In the genomic region with DNA sequence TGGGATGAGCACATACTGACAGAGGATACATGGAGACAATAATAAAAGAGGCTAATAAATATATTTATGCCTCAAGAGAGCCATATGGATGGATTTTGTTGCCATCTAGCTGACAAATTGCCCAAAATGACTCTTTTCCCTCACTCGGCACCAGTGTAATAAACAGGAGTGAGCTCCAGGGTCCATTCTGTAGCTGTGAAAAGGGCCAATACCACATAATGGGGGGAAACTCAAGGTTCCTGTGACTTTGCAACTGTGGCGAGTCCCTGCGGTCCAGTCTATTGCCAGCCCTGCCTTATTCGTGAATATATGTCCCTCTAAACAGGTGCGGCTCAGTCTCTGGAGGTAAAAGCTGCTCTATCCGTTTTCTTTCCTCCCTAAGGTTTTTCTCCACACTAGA, we compare ENCODE assay signal across 22 mouse cellular contexts.
DNase-seq lines count a peak whose midpoint lies in the region; ATAC-seq and TF ChIP-seq lines count a peak whose summit lies in the region.
"Had no signal": no experiment of that assay in that cellular context is flagged by ENCODE, and none has a peak within 500 bp of the region (broad histone marks: within the 10 kb centered on the region; RNA-seq: fewer than 3 reads in every experiment).

No protein-coding gene starts in this region.

- 83% methylated on average over 6 of the region's 6 CpGs for WGBS in forebrain, embryonic 15.5 days
- 80% methylated on average over 6 of the region's 6 CpGs for WGBS in forebrain, embryonic 16.5 days
- WGBS in neural tube, embryonic 15.5 days = 44% methylated on average over 6 of the region's 6 CpGs
- 84% methylated on average over 6 of the region's 6 CpGs for WGBS in midbrain, embryonic 14.5 days

- no peak for TF ChIP-seq CTCF in CH12.LX (conservative IDR thresholded peaks at IDR 0.05 in 1 of 2, IDR thresholded peaks at IDR 0.05 in 1 of 2; ENCODE audit: low read depth in 2 of 2, low read length in 2 of 2)

- no peak for ATAC-seq in forebrain, embryonic 15.5 days (replicated peaks)
- ATAC-seq in forebrain, embryonic 16.5 days = no peak
- peak; percentile 72 for ATAC-seq in neural tube, embryonic 15.5 days (ENCODE audit: low FRiP score)
- no peak for ATAC-seq in midbrain, embryonic 14.5 days (ENCODE audit: low FRiP score, low TSS enrichment)
- ATAC-seq: activated CD4-positive, CD25-positive, alpha-beta regulatory T cell, adult 4 months; CD4-positive, CD25-positive, alpha-beta regulatory T cell, adult 4 months; forebrain, embryonic 14.5 days had no signal

- DNase-seq in CH12.LX (ENCODE audit: extremely low read depth) = no peak
- no peak for DNase-seq in midbrain, embryonic 14.5 days
- DNase-seq: adrenal gland, adult 8-10 months; adrenal gland, postnatal 14 days; adrenal gland, postnatal 36 days; B cell, adult 2 months; cerebellum, adult 11-12 months; cerebellum, adult 2 months; cerebellum, adult 9-10 months; cerebellum, postnatal 10 days; cerebellum, postnatal 25 days had no signal

- no peak for TF ChIP-seq EP300 in CH12.LX (IDR thresholded peaks at IDR 0.05; ENCODE audit: low read length)

- dilution Hi-C loops in CH12.LX (cut with MboI; ENCODE audit: extremely low pct_ligation_motif_present, extremely low pct_unique_long_range_greater_than_20kb, low sequenced_read_pairs) = no loop called here

- H3K4me1 ChIP-seq in forebrain, embryonic 15.5 days = peaks cover 17% of the 10 kb centered on the region; the same call in 1 of the 2 replicates
- H3K4me1 ChIP-seq in forebrain, embryonic 16.5 days (replicated peaks; ENCODE audit: control insufficient read depth, insufficient read depth, low read length) = peaks cover 10% of the 10 kb centered on the region
- H3K4me1 ChIP-seq in CH12.LX (ENCODE audit: control insufficient read depth in 1 of 2, insufficient read depth in 2 of 2) = peaks cover 2 to 7% of the 10 kb centered on the region in 2 experiments; a peak in 1 of 4 replicates
- H3K4me1 ChIP-seq in neural tube, embryonic 15.5 days = peaks cover 16% of the 10 kb centered on the region; the same call in 1 of the 2 replicates
- H3K4me1 ChIP-seq in midbrain, embryonic 14.5 days (ENCODE audit: control insufficient read depth, insufficient read depth, low read length) = no peaks in the 10 kb centered on the region
- H3K4me1 ChIP-seq: forebrain, embryonic 10.5 days; forebrain, embryonic 12.5 days had no signal

- in situ Hi-C loops in CH12.LX (cut with MboI; ENCODE audit: low pct_ligation_motif_present, low pct_unique_long_range_greater_than_20kb, low sequenced_read_pairs) = no loop called here

- H3K27me3 ChIP-seq in forebrain, embryonic 15.5 days = no peaks in the 10 kb centered on the region
- no peaks in the 10 kb centered on the region for H3K27me3 ChIP-seq in forebrain, embryonic 16.5 days (replicated peaks; ENCODE audit: control insufficient read depth, insufficient read depth, low read length)
- H3K27me3 ChIP-seq in CH12.LX (replicated peaks) = no peaks in the 10 kb centered on the region
- H3K27me3 ChIP-seq in neural tube, embryonic 15.5 days (replicated peaks) = no peaks in the 10 kb centered on the region
- no peaks in the 10 kb centered on the region for H3K27me3 ChIP-seq in midbrain, embryonic 14.5 days (ENCODE audit: control insufficient read depth, insufficient read depth, low read length)
- H3K27me3 ChIP-seq: embryonic facial prominence, embryonic 13.5 days; embryonic facial prominence, embryonic 15.5 days; forebrain, embryonic 12.5 days had no signal

- no peak overlapping the region for H3K4me3 ChIP-seq in forebrain, embryonic 15.5 days
- no peak overlapping the region for H3K4me3 ChIP-seq in forebrain, embryonic 16.5 days (replicated peaks; ENCODE audit: low read length)
- no peak overlapping the region for H3K4me3 ChIP-seq in CH12.LX (replicated peaks in 1 of 3; ENCODE audit: low read depth in 2 of 3, low read length in 2 of 3, poor library complexity in 1 of 3)
- H3K4me3 ChIP-seq in neural tube, embryonic 15.5 days (replicated peaks) = no peak overlapping the region
- no peak overlapping the region for H3K4me3 ChIP-seq in midbrain, embryonic 14.5 days (replicated peaks; ENCODE audit: low read depth, low read length)
- H3K4me3 ChIP-seq: embryonic facial prominence, embryonic 13.5 days; embryonic facial prominence, embryonic 15.5 days; erythroblast, embryonic 14.5 days; forebrain, embryonic 10.5 days; forebrain, embryonic 12.5 days had no signal

- peak overlapping the region; percentile 11; the same call in 1 of the 2 replicates for H3K27ac ChIP-seq in forebrain, embryonic 15.5 days (replicated peaks)
- H3K27ac ChIP-seq in forebrain, embryonic 16.5 days (ENCODE audit: low read length) = no peak overlapping the region
- H3K27ac ChIP-seq in CH12.LX (ENCODE audit: insufficient read depth, low read depth) = no peak overlapping the region
- H3K27ac ChIP-seq in neural tube, embryonic 15.5 days (replicated peaks) = no peak overlapping the region
- H3K27ac ChIP-seq in midbrain, embryonic 14.5 days (replicated peaks; ENCODE audit: low read depth, low read length) = no peak overlapping the region
- H3K27ac ChIP-seq: embryonic facial prominence, embryonic 13.5 days; embryonic facial prominence, embryonic 15.5 days; forebrain, embryonic 10.5 days; forebrain, embryonic 12.5 days had no signal

- no peaks in the 10 kb centered on the region for H3K9me3 ChIP-seq in forebrain, embryonic 15.5 days
- H3K9me3 ChIP-seq in forebrain, embryonic 16.5 days (ENCODE audit: control insufficient read depth, low read length) = no peaks in the 10 kb centered on the region
- no peaks in the 10 kb centered on the region for H3K9me3 ChIP-seq in CH12.LX (replicated peaks; ENCODE audit: low read length)
- no peaks in the 10 kb centered on the region for H3K9me3 ChIP-seq in neural tube, embryonic 15.5 days (replicated peaks)
- H3K9me3 ChIP-seq in midbrain, embryonic 14.5 days (ENCODE audit: control insufficient read depth, low read length) = no peaks in the 10 kb centered on the region
- H3K9me3 ChIP-seq: embryonic facial prominence, embryonic 13.5 days; embryonic facial prominence, embryonic 15.5 days; forebrain, embryonic 10.5 days; forebrain, embryonic 12.5 days had no signal

- H3K4me2 ChIP-seq in forebrain, embryonic 15.5 days (replicated peaks) = no peak overlapping the region
- no peak overlapping the region for H3K4me2 ChIP-seq in forebrain, embryonic 16.5 days (ENCODE audit: low read length)
- H3K4me2 ChIP-seq in CH12.LX (ENCODE audit: insufficient read depth, low read depth, poor library complexity, severe bottlenecking) = peak overlapping the region; percentile 29; the same call in 1 of the 2 replicates
- no peak overlapping the region for H3K4me2 ChIP-seq in neural tube, embryonic 15.5 days
- H3K4me2 ChIP-seq in midbrain, embryonic 14.5 days (ENCODE audit: low read length) = no peak overlapping the region
- H3K4me2 ChIP-seq: embryonic facial prominence, embryonic 13.5 days; embryonic facial prominence, embryonic 15.5 days; forebrain, embryonic 12.5 days had no signal

- no peak for TF ChIP-seq RAD21 in CH12.LX (IDR thresholded peaks at IDR 0.05; ENCODE audit: low read depth, low read length)

- H3K36me3 ChIP-seq in forebrain, embryonic 15.5 days = no peaks in the 10 kb centered on the region
- 0 out of 2 replicates have a peak, but pooled peaks cover 2% of the 10 kb centered on the region for H3K36me3 ChIP-seq in forebrain, embryonic 16.5 days (ENCODE audit: control insufficient read depth, insufficient read depth)
- no peaks in the 10 kb centered on the region for H3K36me3 ChIP-seq in CH12.LX (replicated peaks in 1 of 2; ENCODE audit: control insufficient read depth in 1 of 2, insufficient read depth in 1 of 2, low read length in 1 of 2)
- 0 out of 2 replicates have a peak, but pooled peaks cover 8% of the 10 kb centered on the region for H3K36me3 ChIP-seq in neural tube, embryonic 15.5 days
- H3K36me3 ChIP-seq in midbrain, embryonic 14.5 days (ENCODE audit: control insufficient read depth, insufficient read depth, low read length) = no peaks in the 10 kb centered on the region
- H3K36me3 ChIP-seq: forebrain, embryonic 10.5 days; forebrain, embryonic 12.5 days had no signal

- no peak for TF ChIP-seq POLR2A in CH12.LX (IDR thresholded peaks at IDR 0.05; ENCODE audit: low read depth, low read length)

- H3K79me2 ChIP-seq in CH12.LX (replicated peaks; ENCODE audit: control insufficient read depth, extremely low read depth, insufficient read depth, poor library complexity, severe bottlenecking) = no peaks in the 10 kb centered on the region

- H3K9ac ChIP-seq in forebrain, embryonic 15.5 days (replicated peaks) = no peak overlapping the region
- H3K9ac ChIP-seq in forebrain, embryonic 16.5 days (replicated peaks; ENCODE audit: low read depth, low read length) = no peak overlapping the region
- H3K9ac ChIP-seq in CH12.LX (ENCODE audit: insufficient read depth, low read depth) = no peak overlapping the region
- H3K9ac ChIP-seq in neural tube, embryonic 15.5 days (replicated peaks) = no peak overlapping the region
- H3K9ac ChIP-seq in midbrain, embryonic 14.5 days (replicated peaks; ENCODE audit: low read length) = no peak overlapping the region
- H3K9ac ChIP-seq: embryonic facial prominence, embryonic 13.5 days; embryonic facial prominence, embryonic 15.5 days; forebrain, embryonic 12.5 days had no signal

TF ChIP-seq in CH12.LX, 34 proteins besides CTCF, POLR2A, EP300 and RAD21 (continues in another document):
- TF ChIP-seq JUND (conservative IDR thresholded peaks at IDR 0.05; ENCODE audit: low read depth, low read length) (no peak), NELFE (IDR thresholded peaks at IDR 0.05; ENCODE audit: low read depth, low read length) (no peak), HCFC1 (IDR thresholded peaks at IDR 0.05; ENCODE audit: low read depth, low read length) (no peak), UBTF (IDR thresholded peaks at IDR 0.05; ENCODE audit: low read depth, low read length) (no peak), MAFK (IDR thresholded peaks at IDR 0.05; ENCODE audit: insufficient replicate concordance, low read length) (no peak), TBP (conservative IDR thresholded peaks at IDR 0.05; ENCODE audit: low read depth, low read length) (no peak), MXI1 (IDR thresholded peaks at IDR 0.05; ENCODE audit: low read depth, low read length) (no peak), ZMIZ1 (IDR thresholded peaks at IDR 0.05; ENCODE audit: low read depth, low read length) (no peak), ZNF384 (IDR thresholded peaks at IDR 0.05; ENCODE audit: low read depth, low read length) (no peak), POLR2AphosphoS2 (IDR thresholded peaks at IDR 0.05; ENCODE audit: low read depth, low read length) (no peak), USF1 (IDR thresholded peaks at IDR 0.05; ENCODE audit: low read depth, low read length) (no peak), MAX (IDR thresholded peaks at IDR 0.05; ENCODE audit: low read length) (no peak), RCOR1 (conservative IDR thresholded peaks at IDR 0.05; ENCODE audit: low read depth, low read length) (no peak), PAX5 (IDR thresholded peaks at IDR 0.05; ENCODE audit: low read length) (no peak), GABPA (IDR thresholded peaks at IDR 0.05; ENCODE audit: insufficient replicate concordance, low read depth, low read length) (no peak), CHD1 (IDR thresholded peaks at IDR 0.05; ENCODE audit: low read depth, low read length) (no peak), CHD2 (IDR thresholded peaks at IDR 0.05; ENCODE audit: low read length) (no peak)
